Mouse (Mus musculus): ENCODE data around the gene Trpm3. TPM values are rescaled to one million over a fixed set of nuclear protein-coding genes. Genes with fewer than 3 reads are reported as not detected.
A peak's percentile ranks its signal among the peaks of the same experiment; 100 is the strongest.

Gene Trpm3
- polyA plus RNA-seq, 1 experiment from 2014 or later, result 3.9 TPM

GRCm38 (mm10) chr19:23041483-23042167, 902.8 kb downstream of the Trpm3 start:
- H3K4me2 ChIP-seq (replicated peaks; ENCODE audit: low read depth, low read length), result no peak overlapping the region
- no peak for ATAC-seq (ENCODE audit: low FRiP score, low TSS enrichment)

GRCm38 (mm10) chr19:23042168-23042733, 903.4 kb downstream of the Trpm3 start:
- H3K9me3 ChIP-seq (ENCODE audit: control insufficient read depth, low read length), result no peaks in the 10 kb centered on the region
- no peak for ATAC-seq (ENCODE audit: low FRiP score, low TSS enrichment)
- H3K4me2 ChIP-seq (replicated peaks; ENCODE audit: low read depth, low read length), result no peak overlapping the region
- no peaks in the 10 kb centered on the region for H3K36me3 ChIP-seq (ENCODE audit: control insufficient read depth, insufficient read depth, low read length)
- H3K4me3 ChIP-seq (ENCODE audit: low read length), result no peak overlapping the region
- H3K27me3 ChIP-seq (ENCODE audit: control insufficient read depth, insufficient read depth, low read length), result no peaks in the 10 kb centered on the region
- 60% methylated on average over 6 of the region's 6 CpGs for WGBS
- H3K9ac ChIP-seq (ENCODE audit: low read depth, low read length), result no peak overlapping the region
- no peaks in the 10 kb centered on the region for H3K4me1 ChIP-seq (ENCODE audit: control insufficient read depth, insufficient read depth, low read length)
- H3K27ac ChIP-seq (ENCODE audit: low read depth, low read length), result no peak overlapping the region

More at GRCm38 (mm10) chr19:23041483-23042167, 902.8 kb downstream of the Trpm3 start:
- Histone ChIP-seq H3K9me3 (ENCODE audit: control insufficient read depth, low read length) (no peaks in the 10 kb centered on the region), H3K36me3 (ENCODE audit: control insufficient read depth, insufficient read depth, low read length) (no peaks in the 10 kb centered on the region), H3K9ac (ENCODE audit: low read depth, low read length) (no peak overlapping the region), H3K4me1 (ENCODE audit: control insufficient read depth, insufficient read depth, low read length) (no peaks in the 10 kb centered on the region), H3K27me3 (ENCODE audit: control insufficient read depth, insufficient read depth, low read length) (no peaks in the 10 kb centered on the region), H3K4me3 (ENCODE audit: low read length) (no peak overlapping the region), H3K27ac (ENCODE audit: low read depth, low read length) (no peak overlapping the region)
- 64% methylated on average over 6 of the region's 6 CpGs for WGBS

GRCm38 (mm10) chr19:23043699-23044098, 904.9 kb downstream of the Trpm3 start:
- no peaks in the 10 kb centered on the region for H3K9me3 ChIP-seq (ENCODE audit: control insufficient read depth, low read length)
- no peak overlapping the region for H3K4me2 ChIP-seq (replicated peaks; ENCODE audit: low read depth, low read length)
- H3K9ac ChIP-seq (ENCODE audit: low read depth, low read length), result no peak overlapping the region
- no peaks in the 10 kb centered on the region for H3K36me3 ChIP-seq (ENCODE audit: control insufficient read depth, insufficient read depth, low read length)
- no peak overlapping the region for H3K4me3 ChIP-seq (ENCODE audit: low read length)
- H3K4me1 ChIP-seq (ENCODE audit: control insufficient read depth, insufficient read depth, low read length), result no peaks in the 10 kb centered on the region
- no peaks in the 10 kb centered on the region for H3K27me3 ChIP-seq (ENCODE audit: control insufficient read depth, insufficient read depth, low read length)
- H3K27ac ChIP-seq (ENCODE audit: low read depth, low read length), result no peak overlapping the region
- ATAC-seq (ENCODE audit: low FRiP score, low TSS enrichment), result no peak

MicroRNAs within 50 kb of the gene (microRNA counts, 519-probe panel; counts per million panel counts)
- microRNA mmu-miR-204, result 5,756 counts per million, percentile 57 among the panel's probes with 10 or more counts

Small RNA genes lying within 50 kb of the gene (microRNA-seq; reads per million reads assigned to microRNA genes)
- 171 reads per million, percentile 61 among the genes with 10 or more reads in this experiment for gene Mir204

Measured in kidney, embryonic 14.5 days (tissue).